Mouse (Mus musculus) kidney, postnatal 0 days (tissue): ENCODE measurements around the gene Cfap97. TPM values are rescaled to one million over a fixed set of nuclear protein-coding genes. Genes with fewer than 3 reads are reported as not detected.
"Not testable (repeated sequence)": the region's sequence is repeated elsewhere in the genome, so short reads cannot be mapped to it uniquely, and the experiment has no call there.

Experiments
- ATAC-seq: fragments of 200-750 bp; cut with Nextera tagmentation; replicated peaks from 2 replicates; pipeline ENCODE4 v1.8.0; 2017; ENCODE audit warnings: low read depth, moderate number of reproducible peaks, moderate TSS enrichment, moderate library complexity; ENCODE audit not compliant: low FRiP score
- DNase-seq: peaks from one replicate; pipeline ENCODE4 v3.0.0-alpha.2; 2016; ENCODE audit warnings: low spot score
- H3K27ac ChIP-seq: fragments of 300-500 bp; sonication (generic); 2 replicates; pipeline ENCODE4 v1.5.1; 2014; ENCODE audit warnings: mild to moderate bottlenecking
- H3K27me3 ChIP-seq: fragments of 300-500 bp; sonication (generic); 2 replicates; pipeline ENCODE4 v1.6.1; 2014; ENCODE audit warnings: low read length, mixed read lengths; ENCODE audit not compliant: insufficient read depth
- H3K36me3 ChIP-seq: fragments of 300-500 bp; sonication (generic); 2 replicates; pipeline ENCODE4 v1.6.1; 2014; ENCODE audit warnings: low read length, mixed read lengths; ENCODE audit not compliant: insufficient read depth
- H3K4me1 ChIP-seq: fragments of 300-500 bp; sonication (generic); replicated peaks from 2 replicates; pipeline ENCODE4 v1.6.1; 2014; ENCODE audit warnings: antibody characterized with exemption, low read length, mixed read lengths; ENCODE audit not compliant: insufficient read depth
- H3K4me2 ChIP-seq: fragments of 300-500 bp; sonication (generic); 2 replicates; pipeline ENCODE4 v1.6.1; 2014; ENCODE audit warnings: mild to moderate bottlenecking, low read length, moderate library complexity, mixed read lengths
- H3K4me3 ChIP-seq: fragments of 300-500 bp; sonication (generic); replicated peaks from 2 replicates; pipeline ENCODE4 v1.5.1; 2014; ENCODE audit warnings: low read depth, low read length
- H3K9ac ChIP-seq: fragments of 300-500 bp; sonication (generic); 2 replicates; pipeline ENCODE4 v1.6.1; 2014; ENCODE audit warnings: low read depth, low read length
- H3K9me3 ChIP-seq: fragments of 300-500 bp; sonication (generic); replicated peaks from 2 replicates; pipeline ENCODE4 v1.6.1; 2016; ENCODE audit warnings: low read length, inconsistent platforms, mixed read lengths
- CTCF ChIP-seq: IDR thresholded peaks from 2 replicates; pipeline ENCODE4 v1.5.1; 2016; ENCODE audit warnings: antibody characterized with exemption, low read depth, mild to moderate bottlenecking, moderate library complexity
- WGBS: fragments of 180-500 bp; shearing (Covaris S2); extraction: QIAGEN DNeasy Blood & Tissue Kit; methylation state at CpG from one replicate; pipeline ENCODE4 v1.1.7; 2014; 5-methylcytosine and 5-hydroxymethylcytosine counted together
- polyA plus RNA-seq: library from polyadenylated mRNA; unstranded; fragments of >200 nt; fragmentation: Nextera tagmentation; extraction: Ambion mirVana; gene quantifications from 2 replicates; pipeline ENCODE4 v1.2.1, GENCODE M21; 2015

The Cfap97 gene
- polyA plus RNA-seq, 1 experiment from 2014 or later: 37.4 TPM

GRCm38 (mm10) chr8:46122498-46122897 is 29.1 kb upstream of the Cfap97 start:
- DNase-seq: no peak
- H3K9ac ChIP-seq: no peak overlapping the region
- no peaks in the 10 kb centered on the region for H3K4me1 ChIP-seq
- no peak overlapping the region for H3K4me2 ChIP-seq
- WGBS: 94% methylated on average over 2 of the region's 2 CpGs
- no peak overlapping the region for H3K4me3 ChIP-seq
- no peaks in the 10 kb centered on the region for H3K9me3 ChIP-seq
- ATAC-seq: no peak
- H3K36me3 ChIP-seq: 0 out of 2 replicates have a peak, but pooled peaks cover 3% of the 10 kb centered on the region
- H3K27ac ChIP-seq: no peak overlapping the region
- no peak for TF ChIP-seq CTCF
- H3K27me3 ChIP-seq: no peaks in the 10 kb centered on the region

GRCm38 (mm10) chr8:46130426-46130825 is 21.1 kb upstream of the Cfap97 start:
- H3K27ac ChIP-seq: no peak overlapping the region
- no peak for TF ChIP-seq CTCF
- H3K4me3 ChIP-seq: no peak overlapping the region
- no peaks in the 10 kb centered on the region for H3K36me3 ChIP-seq
- no peaks in the 10 kb centered on the region for H3K9me3 ChIP-seq
- no peak overlapping the region for H3K9ac ChIP-seq
- no peak for DNase-seq
- H3K27me3 ChIP-seq: no peaks in the 10 kb centered on the region
- H3K4me1 ChIP-seq: no peaks in the 10 kb centered on the region
- H3K4me2 ChIP-seq: no peak overlapping the region
- 51% methylated on average over 2 of the region's 2 CpGs for WGBS
- ATAC-seq: no peak

GRCm38 (mm10) chr8:46135546-46135945 is 16.0 kb upstream of the Cfap97 start:
- H3K27ac ChIP-seq, H3K36me3 ChIP-seq, H3K9me3 ChIP-seq, H3K4me2 ChIP-seq, H3K27me3 ChIP-seq, DNase-seq, H3K4me1 ChIP-seq, H3K9ac ChIP-seq, H3K4me3 ChIP-seq, ATAC-seq: not testable (repeated sequence)
- WGBS: 100% methylated on average over 2 of the region's 2 CpGs

- Histone ChIP-seq H3K27me3 (no peaks in the 10 kb centered on the region), H3K4me3 (no peak overlapping the region), H3K36me3 (no peaks in the 10 kb centered on the region), H3K27ac (no peak overlapping the region), H3K9me3 (no peaks in the 10 kb centered on the region), H3K4me1 (0 out of 2 replicates have a peak, but pooled peaks cover 3% of the 10 kb centered on the region), H3K4me2 (no peak overlapping the region), H3K9ac (no peak overlapping the region)
- ATAC-seq (no peak), DNase-seq (no peak)
- 91% methylated on average over 1 of the region's 1 CpGs for WGBS
- TF ChIP-seq CTCF: no peak
Measured at GRCm38 (mm10) chr8:46137336-46137735, 14.2 kb upstream of the Cfap97 start.

- Histone ChIP-seq H3K27me3 (no peaks in the 10 kb centered on the region), H3K27ac (no peak overlapping the region), H3K9ac (no peak overlapping the region), H3K4me3 (no peak overlapping the region), H3K4me1 (0 out of 2 replicates have a peak, but pooled peaks cover 3% of the 10 kb centered on the region), H3K36me3 (no peaks in the 10 kb centered on the region), H3K4me2 (no peak overlapping the region), H3K9me3 (no peaks in the 10 kb centered on the region)
- 75% methylated on average over 10 of the region's 10 CpGs for WGBS
- no peak for TF ChIP-seq CTCF
- ATAC-seq (no peak), DNase-seq (no peak)
Measured at GRCm38 (mm10) chr8:46137843-46138596, 13.6 kb upstream of the Cfap97 start.

- Histone ChIP-seq H3K27ac (no peak overlapping the region), H3K9me3 (no peaks in the 10 kb centered on the region), H3K36me3 (no peaks in the 10 kb centered on the region), H3K4me1 (0 out of 2 replicates have a peak, but pooled peaks cover 3% of the 10 kb centered on the region), H3K9ac (no peak overlapping the region), H3K4me3 (no peak overlapping the region), H3K27me3 (no peaks in the 10 kb centered on the region), H3K4me2 (no peak overlapping the region)
- DNase-seq (no peak), ATAC-seq (0 out of 2 replicates have a peak, but pooled peaks have one; percentile 46)
- no peak for TF ChIP-seq CTCF
- WGBS: 74% methylated on average over 9 of the region's 9 CpGs
Measured at GRCm38 (mm10) chr8:46140376-46141120, 11.0 kb upstream of the Cfap97 start.
